Mouse (Mus musculus) ES-E14 (cell line): ENCODE measurements at regions not wholly inside any gene's neighbourhood (a gene's known extent, or its start where the extent isn't known, plus 50 kb on each side); places are given as distances from the start of the nearest gene placed in this dataset.

Source experiments
- DNase-seq: peaks from one replicate; pipeline ENCODE4 v3.0.0-alpha.2; 2013; ENCODE audit warnings: low read depth, low spot score
- H3K27ac ChIP-seq: 2 replicates; pipeline ENCODE4 v1.5.1; 2012; ENCODE audit warnings: low read depth, mild to moderate bottlenecking, low read length, moderate library complexity, mixed read lengths; ENCODE audit not compliant: poor library complexity, insufficient read depth, severe bottlenecking
- H3K36me3 ChIP-seq: 2 replicates; pipeline ENCODE4 v1.6.1; 2012; ENCODE audit warnings: mild to moderate bottlenecking, low read length, moderate library complexity, mixed read lengths; ENCODE audit not compliant: control insufficient read depth, poor library complexity, insufficient read depth, severe bottlenecking
- H3K4me1 ChIP-seq, 2 experiments: fragments of 150-350 bp in 1 of 2; sonication (generic) in 1 of 2; 2 replicates each; pipeline ENCODE4 v1.6.1; 2012; ENCODE audit warnings: low read length in 2 of 2, mild to moderate bottlenecking in 1 of 2, mixed read lengths in 1 of 2; ENCODE audit not compliant: control insufficient read depth in 2 of 2, insufficient read depth in 2 of 2, poor library complexity in 1 of 2
- H3K4me3 ChIP-seq, 2 experiments: fragments of 150-350 bp in 1 of 2; sonication (generic) in 1 of 2; 2 replicates each; pipeline ENCODE4 v1.5.1; 2012; ENCODE audit warnings: low read length in 2 of 2, low read depth in 1 of 2, mild to moderate bottlenecking in 1 of 2, mixed read lengths in 1 of 2; ENCODE audit not compliant: insufficient read depth in 1 of 2, poor library complexity in 1 of 2, severe bottlenecking in 1 of 2
- H3K9ac ChIP-seq: 2 replicates; pipeline ENCODE4 v1.6.1; 2012; ENCODE audit warnings: low read depth, mild to moderate bottlenecking, low read length, mixed read lengths; ENCODE audit not compliant: poor library complexity, insufficient read depth, severe bottlenecking
- H3K9me3 ChIP-seq: fragments of 150-350 bp; sonication (generic); 2 replicates; pipeline ENCODE4 v1.6.1; 2012; ENCODE audit warnings: low read depth, mild to moderate bottlenecking, low read length; ENCODE audit not compliant: control insufficient read depth, insufficient read depth
- CHD2 ChIP-seq: IDR thresholded peaks from 2 replicates; pipeline ENCODE4 v1.6.1; 2014; ENCODE audit warnings: mild to moderate bottlenecking, low read depth, low read length, inconsistent platforms
- HCFC1 ChIP-seq: IDR thresholded peaks from 2 replicates; pipeline ENCODE4 v1.6.1; 2012; ENCODE audit warnings: low read length, inconsistent platforms, borderline replicate concordance; ENCODE audit not compliant: insufficient read depth
- MAFK ChIP-seq: IDR thresholded peaks from 2 replicates; pipeline ENCODE4 v1.6.1; 2014; ENCODE audit warnings: mild to moderate bottlenecking, low read depth, low read length, inconsistent platforms; ENCODE audit not compliant: insufficient read depth
- ZC3H11A ChIP-seq: IDR thresholded peaks from 2 replicates; pipeline ENCODE4 v1.6.1; 2012; ENCODE audit warnings: low read depth, mild to moderate bottlenecking, inconsistent platforms, low read length, borderline replicate concordance
- ZNF384 ChIP-seq: IDR thresholded peaks from 2 replicates; pipeline ENCODE4 v1.6.1; 2012; ENCODE audit warnings: low read depth, low read length, inconsistent platforms
- in situ Hi-C, 2 experiments: fragments of 600-800 bp; cut with MboI; formaldehyde crosslinking; loops; one replicate each; pipeline ENCODE4 v1.15.1; 2025; ENCODE audit warnings: low sequenced_read_pairs in 2 of 2, inconsistent platforms in 1 of 2; ENCODE audit not compliant: unreplicated experiment in 2 of 2

DNA sequence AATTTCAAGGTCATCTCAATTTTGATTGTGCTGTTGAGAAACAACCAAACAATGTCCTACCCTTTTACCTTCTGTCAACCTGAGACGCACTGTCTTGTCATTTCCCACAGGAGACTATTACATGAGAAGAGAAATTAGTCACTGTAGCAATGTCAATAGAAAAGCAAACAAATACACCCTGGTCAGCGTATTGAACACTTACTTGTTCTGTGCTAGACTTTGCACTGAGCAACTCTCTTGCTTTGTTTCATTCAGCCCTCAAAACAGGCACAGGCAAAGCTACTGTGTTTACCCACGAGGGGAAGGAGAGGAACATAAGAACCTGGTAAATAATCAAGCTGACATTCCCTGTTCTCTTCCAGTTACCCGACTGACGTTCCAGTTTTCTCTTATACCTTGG lies 424.1 kb downstream of the Gxylt1 start:
- H3K9me3 ChIP-seq, result no peaks in the 10 kb centered on the region
- TF ChIP-seq HCFC1, result no peak
- no peak for TF ChIP-seq MAFK
- no peak for TF ChIP-seq CHD2
- no peak for TF ChIP-seq ZC3H11A
- no peak for TF ChIP-seq ZNF384
- H3K4me1 ChIP-seq, result no peaks in the 10 kb centered on the region
- H3K36me3 ChIP-seq, result no peaks in the 10 kb centered on the region
- H3K4me3 ChIP-seq, result no peak overlapping the region
- DNase-seq, result no peak
- in situ Hi-C loops, result no loop called here
- no peak overlapping the region for H3K27ac ChIP-seq
- H3K9ac ChIP-seq, result no peak overlapping the region

DNA sequence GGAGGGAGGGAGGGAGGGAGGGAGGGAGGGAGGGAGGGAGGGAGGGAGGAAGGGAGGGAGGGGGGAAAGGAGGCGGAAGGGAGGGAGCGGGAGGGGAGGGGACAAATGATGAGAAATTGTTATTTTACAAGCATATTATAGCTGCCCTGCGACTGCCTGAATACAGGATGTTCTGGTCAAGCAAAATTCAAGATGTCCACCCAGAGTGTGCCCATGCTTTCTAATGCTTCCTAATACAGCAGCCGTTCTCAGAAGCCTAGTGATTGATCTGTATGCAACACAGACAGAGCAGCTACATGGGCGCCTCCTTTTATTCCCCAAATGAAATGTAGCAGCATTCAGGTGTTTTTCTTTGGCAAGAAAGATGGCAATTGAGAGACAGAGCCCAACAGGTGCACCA lies 434.9 kb downstream of the Gxylt1 start:
- no peaks in the 10 kb centered on the region for H3K9me3 ChIP-seq
- no peaks in the 10 kb centered on the region for H3K36me3 ChIP-seq
- H3K9ac ChIP-seq, result no peak overlapping the region
- no peaks in the 10 kb centered on the region for H3K4me1 ChIP-seq
- DNase-seq, result no peak
- H3K4me3 ChIP-seq, result no peak overlapping the region
- TF ChIP-seq MAFK (no peak), ZNF384 (no peak), CHD2 (no peak), HCFC1 (no peak), ZC3H11A (no peak)
- H3K27ac ChIP-seq, result no peak overlapping the region
- in situ Hi-C loops, result no loop called here

DNA sequence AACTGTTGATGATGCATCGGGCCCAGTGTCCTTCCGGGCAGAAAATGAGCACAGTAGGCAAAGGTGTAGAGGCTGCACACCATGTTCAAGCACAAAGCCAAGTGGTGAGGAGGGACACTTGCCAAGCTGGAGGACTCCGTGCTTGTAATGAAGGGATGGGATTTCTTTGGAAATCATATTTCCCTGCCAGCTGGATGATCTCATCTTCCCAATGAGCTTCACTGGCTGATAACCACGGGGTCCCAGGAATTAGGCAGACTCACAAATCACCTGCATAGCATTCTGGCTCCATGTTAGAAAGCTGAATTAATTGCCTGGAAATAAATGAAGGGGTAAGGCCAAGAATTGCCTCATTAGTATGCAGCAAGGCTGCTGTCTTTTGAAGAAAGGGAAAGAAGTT lies 435.4 kb downstream of the Gxylt1 start:
- in situ Hi-C loops, result no loop called here
- H3K36me3 ChIP-seq, result no peaks in the 10 kb centered on the region
- no peak overlapping the region for H3K4me3 ChIP-seq
- TF ChIP-seq ZC3H11A (no peak), MAFK (no peak), HCFC1 (no peak), ZNF384 (no peak), CHD2 (no peak)
- no peak overlapping the region for H3K27ac ChIP-seq
- no peaks in the 10 kb centered on the region for H3K9me3 ChIP-seq
- no peaks in the 10 kb centered on the region for H3K4me1 ChIP-seq
- no peak for DNase-seq
- H3K9ac ChIP-seq, result no peak overlapping the region

DNA sequence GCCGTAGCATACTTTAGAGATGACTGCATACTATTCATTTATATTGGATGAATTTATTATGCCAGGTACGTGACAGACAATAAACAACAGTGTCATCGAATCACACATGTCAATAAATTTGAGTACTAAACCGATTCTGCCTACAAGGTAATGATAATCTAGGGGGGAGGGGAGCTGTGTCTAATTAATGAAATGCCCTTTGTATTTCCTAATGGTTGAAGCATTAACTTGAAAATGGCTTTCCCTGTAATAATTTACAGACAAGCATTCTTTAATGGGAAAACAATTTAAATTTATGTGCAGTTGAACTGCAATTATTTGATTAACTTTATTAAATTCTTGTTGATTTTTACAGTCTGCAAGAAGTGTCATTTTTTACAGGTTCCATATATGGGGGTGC lies 429.5 kb downstream of the Pdzrn4 start:
- TF ChIP-seq ZC3H11A, result no peak
- TF ChIP-seq ZNF384, result no peak
- no peak for TF ChIP-seq CHD2
- TF ChIP-seq HCFC1, result no peak
- TF ChIP-seq MAFK, result no peak
- no peaks in the 10 kb centered on the region for H3K4me1 ChIP-seq
- no peak overlapping the region for H3K27ac ChIP-seq
- H3K36me3 ChIP-seq, result no peaks in the 10 kb centered on the region
- in situ Hi-C loops, result no loop called here
- H3K9ac ChIP-seq, result no peak overlapping the region
- H3K9me3 ChIP-seq, result no peaks in the 10 kb centered on the region
- no peak overlapping the region for H3K4me3 ChIP-seq
- DNase-seq, result no peak
